In genomic region chr4:124898428-124898827, GRCm38 (mm10) we compare ENCODE assay signal across 39 mouse cellular contexts. TPM values are rescaled to one million over a fixed set of nuclear protein-coding genes. Genes with fewer than 3 reads are reported as not detected.
DNase-seq lines count a peak whose midpoint lies in the region; ATAC-seq and TF ChIP-seq lines count a peak whose summit lies in the region.
"Had no signal": no experiment of that assay in that cellular context is flagged by ENCODE, and none has a peak within 500 bp of the region (broad histone marks: within the 10 kb centered on the region; RNA-seq: fewer than 3 reads in every experiment).

No protein-coding gene starts in this region.

- TF ChIP-seq CTCF in midbrain, postnatal 0 days (IDR thresholded peaks at IDR 0.05): no peak

- DNase-seq in embryo, embryonic 10 days (ENCODE audit: low spot score): peak; percentile 72
- DNase-seq in embryo, embryonic 9.5 days (ENCODE audit: extremely low spot score): no peak
- DNase-seq in hindbrain, embryonic 11.5 days (ENCODE audit: low spot score): peak; percentile 54
- no peak for DNase-seq in midbrain, postnatal 0 days (ENCODE audit: low spot score)
- no peak for DNase-seq in heart, adult 9 months (ENCODE audit: low spot score in 2 of 2)
- no peak for DNase-seq in left cerebral cortex, adult 9 months (ENCODE audit: low spot score in 2 of 2)
- DNase-seq: adrenal gland, adult 2 months; adrenal gland, postnatal 36 days; cerebellum, adult 8-10 months; cerebellum, postnatal 25 days; heart, postnatal 14 days; kidney, adult 18-20 months; kidney, postnatal 25 days; left cerebral cortex, postnatal 4 days; liver; lung, adult 2 months; lung, postnatal 10 days; right cerebral cortex, postnatal 4 days; thymus, adult 18-20 months; thymus, postnatal 25 days had no signal

- 19% methylated on average over 10 of the region's 10 CpGs for WGBS in hindbrain, embryonic 11.5 days
- WGBS in hindbrain, embryonic 16.5 days: 24% methylated on average over 10 of the region's 10 CpGs
- 11% methylated on average over 10 of the region's 10 CpGs for WGBS in midbrain, embryonic 12.5 days
- WGBS in midbrain, postnatal 0 days: 35% methylated on average over 10 of the region's 10 CpGs

- no peaks in the 10 kb centered on the region for H3K36me3 ChIP-seq in hindbrain, embryonic 11.5 days (ENCODE audit: control insufficient read depth, insufficient read depth, low read length)
- no peaks in the 10 kb centered on the region for H3K36me3 ChIP-seq in hindbrain, embryonic 16.5 days (ENCODE audit: control insufficient read depth, insufficient read depth, low read length)
- H3K36me3 ChIP-seq in midbrain, embryonic 12.5 days: no peaks in the 10 kb centered on the region
- H3K36me3 ChIP-seq in midbrain, postnatal 0 days (ENCODE audit: insufficient read depth, low read length): no peaks in the 10 kb centered on the region
- H3K36me3 ChIP-seq: hindbrain, embryonic 13.5 days; kidney, embryonic 15.5 days; neural tube, embryonic 12.5 days had no signal

- ATAC-seq in hindbrain, embryonic 11.5 days (ENCODE audit: low FRiP score): no peak
- no peak for ATAC-seq in hindbrain, embryonic 16.5 days
- ATAC-seq in midbrain, embryonic 12.5 days (ENCODE audit: low FRiP score, low read depth): peak; percentile 58
- ATAC-seq in midbrain, postnatal 0 days (ENCODE audit: low FRiP score): no peak
- ATAC-seq: activated CD4-positive, CD25-positive, alpha-beta regulatory T cell, adult 4 months; forebrain, embryonic 14.5 days had no signal

- H3K4me1 ChIP-seq in hindbrain, embryonic 11.5 days (replicated peaks; ENCODE audit: control insufficient read depth, insufficient read depth, low read length): peaks cover 8% of the 10 kb centered on the region
- H3K4me1 ChIP-seq in hindbrain, embryonic 16.5 days (ENCODE audit: control insufficient read depth, insufficient read depth, low read depth, low read length): peaks cover 10% of the 10 kb centered on the region
- H3K4me1 ChIP-seq in midbrain, embryonic 12.5 days: peaks cover 49% of the 10 kb centered on the region
- 0 out of 2 replicates have a peak, but pooled peaks cover 3% of the 10 kb centered on the region for H3K4me1 ChIP-seq in midbrain, postnatal 0 days (ENCODE audit: insufficient read depth, low read length)

- no peak overlapping the region for H3K4me3 ChIP-seq in hindbrain, embryonic 11.5 days (ENCODE audit: low read depth, low read length)
- no peak overlapping the region for H3K4me3 ChIP-seq in hindbrain, embryonic 16.5 days (ENCODE audit: low read length)
- H3K4me3 ChIP-seq in midbrain, embryonic 12.5 days: no peak overlapping the region
- no peak overlapping the region for H3K4me3 ChIP-seq in midbrain, postnatal 0 days (ENCODE audit: low read depth, low read length)
- H3K4me3 ChIP-seq: erythroblast, embryonic 14.5 days; hindbrain, embryonic 13.5 days; kidney, embryonic 15.5 days; layer of hippocampus, adult 2 months; neural tube, embryonic 12.5 days had no signal

- H3K9ac ChIP-seq in hindbrain, embryonic 11.5 days (ENCODE audit: low read depth, low read length): no peak overlapping the region
- H3K9ac ChIP-seq in hindbrain, embryonic 16.5 days (ENCODE audit: low read depth, low read length): no peak overlapping the region
- H3K9ac ChIP-seq in midbrain, embryonic 12.5 days (replicated peaks): no peak overlapping the region
- no peak overlapping the region for H3K9ac ChIP-seq in midbrain, postnatal 0 days (replicated peaks; ENCODE audit: low read length, poor library complexity, severe bottlenecking)
- H3K9ac ChIP-seq: kidney, embryonic 15.5 days; liver, embryonic 14.5 days; neural tube, embryonic 12.5 days had no signal

- peak overlapping the region; percentile 70 for H3K27ac ChIP-seq in hindbrain, embryonic 11.5 days (ENCODE audit: low read depth, low read length)
- no peak overlapping the region for H3K27ac ChIP-seq in hindbrain, embryonic 16.5 days (ENCODE audit: low read depth, low read length)
- peak overlapping the region; percentile 54 for H3K27ac ChIP-seq in midbrain, embryonic 12.5 days (replicated peaks)
- H3K27ac ChIP-seq in midbrain, postnatal 0 days (ENCODE audit: low read depth, low read length): no peak overlapping the region
- H3K27ac ChIP-seq: hindbrain, embryonic 13.5 days; kidney, embryonic 15.5 days; layer of hippocampus, adult 2 months; liver, embryonic 14.5 days; macrophage; neural tube, embryonic 12.5 days; stomach, postnatal 0 days had no signal

- H3K27me3 ChIP-seq in hindbrain, embryonic 11.5 days (ENCODE audit: control insufficient read depth, insufficient read depth, low read length): peaks cover 25% of the 10 kb centered on the region
- peaks cover 13% of the 10 kb centered on the region; the same call in 1 of the 2 replicates for H3K27me3 ChIP-seq in hindbrain, embryonic 16.5 days (replicated peaks; ENCODE audit: control insufficient read depth, insufficient read depth, low read length)
- peaks cover 37% of the 10 kb centered on the region for H3K27me3 ChIP-seq in midbrain, embryonic 12.5 days
- H3K27me3 ChIP-seq in midbrain, postnatal 0 days (ENCODE audit: insufficient read depth, low read length): no peaks in the 10 kb centered on the region; the same call in 1 of the 2 replicates

- no peak overlapping the region for H3K4me2 ChIP-seq in hindbrain, embryonic 11.5 days (replicated peaks; ENCODE audit: low read depth, low read length)
- H3K4me2 ChIP-seq in hindbrain, embryonic 16.5 days (ENCODE audit: low read length): no peak overlapping the region
- H3K4me2 ChIP-seq in midbrain, embryonic 12.5 days (replicated peaks): no peak overlapping the region
- H3K4me2 ChIP-seq in midbrain, postnatal 0 days (ENCODE audit: low read depth, low read length, poor library complexity, severe bottlenecking): no peak overlapping the region
- H3K4me2 ChIP-seq: hindbrain, embryonic 13.5 days; kidney, embryonic 15.5 days; neural tube, embryonic 12.5 days had no signal

- no peaks in the 10 kb centered on the region for H3K9me3 ChIP-seq in hindbrain, embryonic 11.5 days (ENCODE audit: control insufficient read depth, low read length)
- no peaks in the 10 kb centered on the region for H3K9me3 ChIP-seq in hindbrain, embryonic 16.5 days (ENCODE audit: control insufficient read depth, low read length)
- H3K9me3 ChIP-seq in midbrain, embryonic 12.5 days: no peaks in the 10 kb centered on the region
- no peaks in the 10 kb centered on the region for H3K9me3 ChIP-seq in midbrain, postnatal 0 days (ENCODE audit: low read length)
- H3K9me3 ChIP-seq: hindbrain, embryonic 13.5 days; kidney, embryonic 15.5 days; neural tube, embryonic 12.5 days had no signal

RNA-seq across cellular contexts. Expression of gene Epha10, which starts 17.7 kb away (rescaled TPM):
- 4.4 and 7.4 TPM in 2 replicates for polyA plus RNA-seq in hindbrain, embryonic 11.5 days (2014; fragmentation: Nextera tagmentation; extraction: Ambion mirVana)
- 10.9 and 12.3 TPM in 2 replicates for polyA plus RNA-seq in hindbrain, embryonic 16.5 days (2015; fragmentation: Nextera tagmentation; extraction: Ambion mirVana)
- 12.3 and 13.3 TPM in 2 replicates for polyA plus RNA-seq in midbrain, embryonic 12.5 days (2016; fragmentation: Nextera tagmentation; extraction: Ambion mirVana)
- total RNA-seq in midbrain, postnatal 0 days (2014; rRNA removed): 43.4 and 50.1 TPM in 2 replicates
- 14.8 and 15.3 TPM in 2 replicates for polyA plus RNA-seq in midbrain, postnatal 0 days (2015; fragmentation: Nextera tagmentation; extraction: Ambion mirVana)
- total RNA-seq: CH12.LX; gastrocnemius, adult 8-10 months; heart, adult 8-10 months; heart, postnatal 14 days; megakaryocyte-erythroid progenitor cell, adult 5-6 weeks had no signal
- polyA plus RNA-seq: C2C12; erythroblast, embryonic 14.5 days; heart, embryonic 14.5 days; liver, embryonic 14.5 days; lung, adult 2 months; macrophage; spleen, adult 2 months; stomach, postnatal 0 days had no signal

RNA-seq across cellular contexts. Expression of gene Maneal, which starts 36.5 kb away (rescaled TPM):
- polyA plus RNA-seq in hindbrain, embryonic 11.5 days (2014; fragmentation: Nextera tagmentation; extraction: Ambion mirVana): 10.0 and 10.3 TPM in 2 replicates
- 10.5 and 10.6 TPM in 2 replicates for polyA plus RNA-seq in hindbrain, embryonic 16.5 days (2015; fragmentation: Nextera tagmentation; extraction: Ambion mirVana)
- 7.1 and 7.9 TPM in 2 replicates for polyA plus RNA-seq in midbrain, embryonic 12.5 days (2016; fragmentation: Nextera tagmentation; extraction: Ambion mirVana)
- total RNA-seq in midbrain, postnatal 0 days (2014; rRNA removed): 43.7 and 50.5 TPM in 2 replicates
- polyA plus RNA-seq in midbrain, postnatal 0 days (2015; fragmentation: Nextera tagmentation; extraction: Ambion mirVana): 9.4 and 9.5 TPM in 2 replicates
- total RNA-seq: megakaryocyte-erythroid progenitor cell, adult 5-6 weeks had no signal
- polyA plus RNA-seq: erythroblast, embryonic 14.5 days had no signal

RNA-seq across cellular contexts. Expression of gene 9930104L06Rik, which starts 38.4 kb away (rescaled TPM):
- polyA plus RNA-seq in hindbrain, embryonic 11.5 days (2014; fragmentation: Nextera tagmentation; extraction: Ambion mirVana): 4.2 and 5.5 TPM in 2 replicates
- 13.2 and 16.5 TPM in 2 replicates for polyA plus RNA-seq in hindbrain, embryonic 16.5 days (2015; fragmentation: Nextera tagmentation; extraction: Ambion mirVana)
- polyA plus RNA-seq in midbrain, embryonic 12.5 days (2016; fragmentation: Nextera tagmentation; extraction: Ambion mirVana): 17.0 and 18.1 TPM in 2 replicates
- 15.6 and 21.7 TPM in 2 replicates for total RNA-seq in midbrain, postnatal 0 days (2014; rRNA removed)
- polyA plus RNA-seq in midbrain, postnatal 0 days (2015; fragmentation: Nextera tagmentation; extraction: Ambion mirVana): 8.9 and 9.3 TPM in 2 replicates

RNA-seq across cellular contexts. Expression of gene Cdca8, which starts 40.7 kb away (rescaled TPM):
- 192 and 195 TPM in 2 replicates for polyA plus RNA-seq in hindbrain, embryonic 11.5 days (2014; fragmentation: Nextera tagmentation; extraction: Ambion mirVana)
- 32.2 and 37.2 TPM in 2 replicates for polyA plus RNA-seq in hindbrain, embryonic 16.5 days (2015; fragmentation: Nextera tagmentation; extraction: Ambion mirVana)
- 190 and 207 TPM in 2 replicates for polyA plus RNA-seq in midbrain, embryonic 12.5 days (2016; fragmentation: Nextera tagmentation; extraction: Ambion mirVana)
- 3.0 and 6.3 TPM in 2 replicates for total RNA-seq in midbrain, postnatal 0 days (2014; rRNA removed)
- polyA plus RNA-seq in midbrain, postnatal 0 days (2015; fragmentation: Nextera tagmentation; extraction: Ambion mirVana): 10.3 and 14.8 TPM in 2 replicates

RNA-seq across cellular contexts. Expression of gene 1110065P20Rik, which starts 47.4 kb away (rescaled TPM):
- 55.0 and 55.9 TPM in 2 replicates for polyA plus RNA-seq in hindbrain, embryonic 11.5 days (2014; fragmentation: Nextera tagmentation; extraction: Ambion mirVana)
- 92.7 and 102 TPM in 2 replicates for polyA plus RNA-seq in hindbrain, embryonic 16.5 days (2015; fragmentation: Nextera tagmentation; extraction: Ambion mirVana)
- polyA plus RNA-seq in midbrain, embryonic 12.5 days (2016; fragmentation: Nextera tagmentation; extraction: Ambion mirVana): 69.1 and 72.4 TPM in 2 replicates
- total RNA-seq in midbrain, postnatal 0 days (2014; rRNA removed): 163 and 181 TPM in 2 replicates
- polyA plus RNA-seq in midbrain, postnatal 0 days (2015; fragmentation: Nextera tagmentation; extraction: Ambion mirVana): 135 and 141 TPM in 2 replicates

Comparison
In these comparisons a context has a peak if more than half of its experiments do, and no peak if none do; other contexts are left out.
1. DNase-seq: peak in embryo, embryonic 10 days (single experiment) and hindbrain, embryonic 11.5 days (single experiment); none in embryo, embryonic 9.5 days (single experiment), midbrain, postnatal 0 days (single experiment), heart, adult 9 months (0 of 2) and left cerebral cortex, adult 9 months (0 of 2).
2. H3K27ac ChIP-seq: peak in hindbrain, embryonic 11.5 days (single experiment) and midbrain, embryonic 12.5 days (single experiment); none in hindbrain, embryonic 16.5 days (single experiment) and midbrain, postnatal 0 days (single experiment).